Mouse (Mus musculus): ENCODE data around the gene Gcnt1. TPM values are rescaled to one million over a fixed set of nuclear protein-coding genes. Genes with fewer than 3 reads are reported as not detected.

Gcnt1 gene
- polyA plus RNA-seq, 1 experiment from 2014 or later: 6.2 TPM

DNA sequence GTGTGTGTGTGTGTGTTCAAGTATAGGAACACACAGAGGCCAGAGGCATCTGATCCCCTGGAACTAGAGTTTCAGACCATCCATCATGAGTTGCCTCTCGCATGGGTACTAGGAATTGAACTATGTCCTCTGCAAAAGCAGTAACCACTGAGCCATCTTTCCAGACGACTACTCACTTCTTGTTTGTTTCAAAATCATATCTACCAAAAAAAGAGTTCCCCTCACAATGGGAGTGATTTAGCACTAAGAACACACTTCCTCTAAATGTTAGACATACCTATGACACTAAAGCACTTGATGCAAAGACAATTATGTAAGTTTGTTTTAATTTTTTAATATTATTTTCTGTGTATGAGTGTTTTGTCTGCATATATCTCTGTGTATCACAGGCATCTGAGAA, 24.8 kb downstream of the Gcnt1 start:
- WGBS: 84% methylated on average over 2 of the region's 2 CpGs

GRCm38 (mm10) chr19:17346716-17347474, 25.7 kb downstream of the Gcnt1 start:
- 100% methylated on average over 3 of the region's 3 CpGs for WGBS

More for the DNA sequence above, 24.8 kb downstream of the Gcnt1 start:
- no peak overlapping the region for H3K4me2 ChIP-seq
- no peak for ATAC-seq (replicated peaks; ENCODE audit: insufficient number of reproducible peaks, insufficient read depth, low FRiP score, low read depth)
- peaks cover 4% of the 10 kb centered on the region; the same call in 1 of the 2 replicates for H3K4me1 ChIP-seq (replicated peaks)
- H3K27ac ChIP-seq: no peak overlapping the region
- H3K9ac ChIP-seq: no peak overlapping the region
- H3K36me3 ChIP-seq: no peaks in the 10 kb centered on the region
- H3K4me3 ChIP-seq: no peak overlapping the region
- H3K9me3 ChIP-seq (replicated peaks): no peaks in the 10 kb centered on the region
- no peaks in the 10 kb centered on the region for H3K27me3 ChIP-seq

DNA sequence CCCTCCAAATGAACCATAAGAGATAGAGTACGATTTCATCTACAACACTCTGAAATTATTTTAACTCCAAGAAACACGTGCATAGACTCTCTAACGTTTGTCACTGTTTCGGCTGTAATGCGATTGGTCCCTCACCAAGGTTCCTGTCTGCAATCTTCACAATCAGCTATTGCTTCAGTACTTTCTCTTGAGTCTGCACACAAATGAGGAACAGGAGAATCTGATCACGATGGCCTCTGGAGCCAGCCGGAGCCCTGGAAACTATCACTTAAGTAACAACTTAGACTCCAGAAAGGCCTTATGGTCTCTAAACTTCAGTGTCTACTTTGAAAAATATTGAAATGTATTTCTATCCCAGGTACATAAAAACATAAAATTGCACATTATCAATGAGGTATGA, 27.8 kb downstream of the Gcnt1 start:
- Histone ChIP-seq H3K4me1 (replicated peaks) (no peaks in the 10 kb centered on the region; the same call in 1 of the 2 replicates), H3K36me3 (no peaks in the 10 kb centered on the region), H3K9ac (no peak overlapping the region), H3K4me3 (no peak overlapping the region), H3K27me3 (no peaks in the 10 kb centered on the region), H3K27ac (no peak overlapping the region), H3K9me3 (replicated peaks) (no peaks in the 10 kb centered on the region), H3K4me2 (no peak overlapping the region)
- 80% methylated on average over 7 of the region's 7 CpGs for WGBS
- no peak for ATAC-seq (replicated peaks; ENCODE audit: insufficient number of reproducible peaks, insufficient read depth, low FRiP score, low read depth)

More at GRCm38 (mm10) chr19:17346716-17347474, 25.7 kb downstream of the Gcnt1 start:
- Histone ChIP-seq H3K27ac (no peak overlapping the region), H3K4me3 (no peak overlapping the region), H3K27me3 (no peaks in the 10 kb centered on the region), H3K4me2 (no peak overlapping the region), H3K4me1 (replicated peaks) (peaks cover 4% of the 10 kb centered on the region; the same call in 1 of the 2 replicates), H3K36me3 (no peaks in the 10 kb centered on the region), H3K9me3 (replicated peaks) (no peaks in the 10 kb centered on the region), H3K9ac (no peak overlapping the region)
- no peak for ATAC-seq (replicated peaks; ENCODE audit: insufficient number of reproducible peaks, insufficient read depth, low FRiP score, low read depth)

GRCm38 (mm10) chr19:17339563-17339962, 33.1 kb downstream of the Gcnt1 start:
- Histone ChIP-seq H3K9me3 (replicated peaks) (no peaks in the 10 kb centered on the region), H3K36me3 (no peaks in the 10 kb centered on the region), H3K27ac (no peak overlapping the region), H3K4me1 (replicated peaks) (peaks cover 17% of the 10 kb centered on the region), H3K4me3 (no peak overlapping the region), H3K4me2 (no peak overlapping the region), H3K9ac (no peak overlapping the region), H3K27me3 (no peaks in the 10 kb centered on the region)
- WGBS: 85% methylated on average over 2 of the region's 2 CpGs
- ATAC-seq (replicated peaks; ENCODE audit: insufficient number of reproducible peaks, insufficient read depth, low FRiP score, low read depth): no peak

DNA sequence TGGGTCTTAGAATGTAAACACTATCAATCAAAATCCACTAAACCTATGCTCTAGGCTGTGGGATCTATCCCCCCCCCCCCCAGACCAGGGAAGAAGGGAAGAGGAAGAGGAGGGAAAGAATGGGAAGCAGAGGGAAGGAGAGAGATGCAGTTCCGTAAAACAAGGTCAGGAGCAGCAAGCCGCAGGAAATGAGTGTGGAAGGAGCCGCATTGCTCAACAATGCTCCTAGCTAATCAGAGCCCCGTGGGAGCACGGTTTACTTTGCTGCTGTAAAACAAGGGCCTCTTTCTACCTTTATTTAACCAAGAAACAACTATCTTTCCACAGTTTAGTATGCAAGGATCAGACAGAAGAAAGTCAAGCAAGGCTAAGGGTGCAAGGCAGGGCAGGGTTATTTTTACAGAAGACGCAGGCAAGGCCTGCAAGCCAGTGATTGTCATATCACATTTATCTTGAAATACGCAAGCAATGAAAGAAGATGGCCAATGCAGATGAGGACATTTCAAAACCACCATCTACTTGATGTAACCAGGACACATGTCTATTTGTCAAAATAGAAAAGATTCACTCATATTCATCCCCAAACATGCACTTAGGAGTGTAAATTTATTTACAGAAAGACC, 35.5 kb downstream of the Gcnt1 start:
- H3K9ac ChIP-seq: no peak overlapping the region
- no peak overlapping the region for H3K4me2 ChIP-seq
- ATAC-seq (replicated peaks; ENCODE audit: insufficient number of reproducible peaks, insufficient read depth, low FRiP score, low read depth): no peak
- H3K27ac ChIP-seq: no peak overlapping the region
- H3K4me1 ChIP-seq (replicated peaks): peaks cover 34% of the 10 kb centered on the region
- H3K9me3 ChIP-seq (replicated peaks): no peaks in the 10 kb centered on the region
- H3K4me3 ChIP-seq: no peak overlapping the region
- WGBS: 63% methylated on average over 7 of the region's 7 CpGs
- no peaks in the 10 kb centered on the region for H3K27me3 ChIP-seq
- H3K36me3 ChIP-seq: no peaks in the 10 kb centered on the region

- no peak for ATAC-seq (replicated peaks; ENCODE audit: insufficient number of reproducible peaks, insufficient read depth, low FRiP score, low read depth)
- H3K9ac ChIP-seq: no peak overlapping the region
- no peak overlapping the region for H3K4me2 ChIP-seq
- H3K36me3 ChIP-seq: no peaks in the 10 kb centered on the region
- H3K27me3 ChIP-seq: no peaks in the 10 kb centered on the region
- no peak overlapping the region for H3K27ac ChIP-seq
- no peaks in the 10 kb centered on the region for H3K9me3 ChIP-seq (replicated peaks)
- peaks cover 34% of the 10 kb centered on the region for H3K4me1 ChIP-seq (replicated peaks)
- H3K4me3 ChIP-seq: no peak overlapping the region
- 74% methylated on average over 7 of the region's 7 CpGs for WGBS
These were observed 36.0 kb downstream of the Gcnt1 start for GRCm38 (mm10) chr19:17336646-17337045.

GRCm38 (mm10) chr19:17334644-17335333, 37.9 kb downstream of the Gcnt1 start:
- no peaks in the 10 kb centered on the region for H3K9me3 ChIP-seq (replicated peaks)

DNA sequence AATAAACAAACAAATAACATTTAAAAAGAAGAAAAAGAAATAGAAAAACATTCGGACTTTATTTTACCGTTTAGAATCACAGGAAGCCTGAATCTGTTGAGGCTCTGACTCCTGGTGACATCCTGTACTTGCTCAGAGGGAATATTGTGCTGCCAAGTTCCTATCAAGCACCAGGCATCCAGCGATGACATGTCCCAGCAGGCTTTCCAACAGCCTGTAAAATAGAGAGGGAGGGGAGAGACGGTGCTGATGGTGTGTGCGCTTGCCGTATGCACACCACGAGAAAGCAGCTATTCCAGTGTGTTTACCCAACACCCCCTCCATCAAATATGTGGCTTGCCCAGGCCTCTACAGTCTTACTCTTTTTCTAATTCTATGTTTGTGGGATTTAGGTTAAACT, 39.6 kb downstream of the Gcnt1 start:
- Histone ChIP-seq H3K4me2 (peak overlapping the region; percentile 31), H3K4me1 (replicated peaks) (peaks cover 34% of the 10 kb centered on the region), H3K27ac (peak overlapping the region; percentile 80), H3K4me3 (no peak overlapping the region), H3K27me3 (no peaks in the 10 kb centered on the region), H3K9me3 (replicated peaks) (no peaks in the 10 kb centered on the region), H3K36me3 (peaks cover 11% of the 10 kb centered on the region), H3K9ac (no peak overlapping the region)
- 21% methylated on average over 7 of the region's 7 CpGs for WGBS
- ATAC-seq (replicated peaks; ENCODE audit: insufficient number of reproducible peaks, insufficient read depth, low FRiP score, low read depth): peak; percentile 90

More at GRCm38 (mm10) chr19:17334644-17335333, 37.9 kb downstream of the Gcnt1 start:
- Histone ChIP-seq H3K4me2 (peak overlapping the region; percentile 12), H3K27me3 (no peaks in the 10 kb centered on the region), H3K4me1 (replicated peaks) (peaks cover 34% of the 10 kb centered on the region), H3K36me3 (peaks cover 2% of the 10 kb centered on the region), H3K9ac (no peak overlapping the region), H3K4me3 (no peak overlapping the region), H3K27ac (no peak overlapping the region)
- WGBS: 56% methylated on average over 12 of the region's 12 CpGs
- no peak for ATAC-seq (replicated peaks; ENCODE audit: insufficient number of reproducible peaks, insufficient read depth, low FRiP score, low read depth)

GRCm38 (mm10) chr19:17328916-17329315, 43.7 kb downstream of the Gcnt1 start:
- no peak overlapping the region for H3K4me3 ChIP-seq
- no peaks in the 10 kb centered on the region for H3K9me3 ChIP-seq (replicated peaks)
- no peak overlapping the region for H3K9ac ChIP-seq
- H3K27me3 ChIP-seq: no peaks in the 10 kb centered on the region
- peaks cover 11% of the 10 kb centered on the region for H3K36me3 ChIP-seq
- peaks cover 18% of the 10 kb centered on the region for H3K4me1 ChIP-seq (replicated peaks)
- WGBS: 86% methylated on average over 10 of the region's 10 CpGs
- ATAC-seq (replicated peaks; ENCODE audit: insufficient number of reproducible peaks, insufficient read depth, low FRiP score, low read depth): no peak
- H3K27ac ChIP-seq: no peak overlapping the region
- no peak overlapping the region for H3K4me2 ChIP-seq

GRCm38 (mm10) chr19:17327881-17328404, 44.7 kb downstream of the Gcnt1 start:
- no peaks in the 10 kb centered on the region for H3K9me3 ChIP-seq (replicated peaks)
- no peak overlapping the region for H3K4me2 ChIP-seq
- H3K4me3 ChIP-seq: no peak overlapping the region
- H3K27me3 ChIP-seq: no peaks in the 10 kb centered on the region
- WGBS: 73% methylated on average over 6 of the region's 6 CpGs
- peaks cover 13% of the 10 kb centered on the region for H3K4me1 ChIP-seq (replicated peaks)
- H3K36me3 ChIP-seq: peaks cover 11% of the 10 kb centered on the region
- H3K9ac ChIP-seq: no peak overlapping the region
- ATAC-seq (replicated peaks; ENCODE audit: insufficient number of reproducible peaks, insufficient read depth, low FRiP score, low read depth): no peak
- no peak overlapping the region for H3K27ac ChIP-seq

- Histone ChIP-seq H3K4me2 (no peak overlapping the region), H3K27ac (no peak overlapping the region), H3K4me3 (no peak overlapping the region), H3K9me3 (replicated peaks) (no peaks in the 10 kb centered on the region), H3K4me1 (replicated peaks) (peaks cover 6% of the 10 kb centered on the region), H3K36me3 (peaks cover 1% of the 10 kb centered on the region; the same call in 1 of the 2 replicates), H3K9ac (no peak overlapping the region), H3K27me3 (no peaks in the 10 kb centered on the region)
- no peak for ATAC-seq (replicated peaks; ENCODE audit: insufficient number of reproducible peaks, insufficient read depth, low FRiP score, low read depth)
- 69% methylated on average over 5 of the region's 5 CpGs for WGBS
These were observed 48.9 kb downstream of the Gcnt1 start for GRCm38 (mm10) chr19:17323689-17324241.

All from heart, embryonic 15.5 days (tissue).